Mouse (Mus musculus) lung, embryonic 14.5 days (tissue): ENCODE measurements around the gene Ttc9. TPM values are rescaled to one million over a fixed set of nuclear protein-coding genes. Genes with fewer than 3 reads are reported as not detected.

Experiments used
- ATAC-seq: fragments of 200-750 bp; cut with Nextera tagmentation; 2 replicates; pipeline ENCODE4 v1.8.0; 2017; ENCODE audit warnings: mild to moderate bottlenecking, moderate TSS enrichment, moderate library complexity; ENCODE audit not compliant: insufficient read depth
- DNase-seq: peaks from one replicate; pipeline ENCODE4 v3.0.0-alpha.2; 2015
- H3K27ac ChIP-seq: fragments of 300-500 bp; sonication (generic); 2 replicates; pipeline ENCODE4 v1.5.1; 2014; ENCODE audit warnings: low read depth, mild to moderate bottlenecking, moderate library complexity
- H3K27me3 ChIP-seq: fragments of 300-500 bp; sonication (generic); 2 replicates; pipeline ENCODE4 v1.6.1; 2014; ENCODE audit warnings: low read length, control low read depth; ENCODE audit not compliant: insufficient read depth
- H3K36me3 ChIP-seq: fragments of 300-500 bp; sonication (generic); 2 replicates; pipeline ENCODE4 v1.6.1; 2014; ENCODE audit warnings: control low read depth; ENCODE audit not compliant: insufficient read depth
- H3K4me1 ChIP-seq: fragments of 300-500 bp; sonication (generic); 2 replicates; pipeline ENCODE4 v1.6.1; 2014; ENCODE audit warnings: antibody characterized with exemption, control low read depth; ENCODE audit not compliant: insufficient read depth
- H3K4me2 ChIP-seq: fragments of 300-500 bp; sonication (generic); 2 replicates; pipeline ENCODE4 v1.6.1; 2014; ENCODE audit warnings: mild to moderate bottlenecking
- H3K4me3 ChIP-seq: fragments of 300-500 bp; sonication (generic); 2 replicates; pipeline ENCODE4 v1.5.1; 2014; ENCODE audit warnings: low read depth, low read length
- H3K9ac ChIP-seq: fragments of 300-500 bp; sonication (generic); 2 replicates; pipeline ENCODE4 v1.6.1; 2014
- H3K9me3 ChIP-seq: fragments of 300-500 bp; sonication (generic); 2 replicates; pipeline ENCODE4 v1.6.1; 2016; ENCODE audit warnings: low read depth, low read length, control low read depth
- CTCF ChIP-seq: IDR thresholded peaks from 2 replicates; pipeline ENCODE4 v1.5.1; 2016; ENCODE audit warnings: antibody characterized with exemption, low read depth
- WGBS: fragments of 180-500 bp; shearing (Covaris S2); extraction: QIAGEN DNeasy Blood & Tissue Kit; methylation state at CpG from one replicate; pipeline ENCODE4 v1.1.7; 2014; 5-methylcytosine and 5-hydroxymethylcytosine counted together
- polyA plus RNA-seq: library from polyadenylated mRNA; unstranded; fragments of >200 nt; fragmentation: Nextera tagmentation; extraction: Ambion mirVana; gene quantifications from 2 replicates; pipeline ENCODE4 v1.2.1, GENCODE M21; 2014

Gene Ttc9
- polyA plus RNA-seq, 1 experiment from 2014 or later: 6.1 TPM

- WGBS: 90% methylated on average over 15 of the region's 15 CpGs
- ATAC-seq: no peak
Measured at GRCm38 (mm10) chr12:81690111-81690510, 59.1 kb downstream of the Ttc9 start.

GRCm38 (mm10) chr12:81690751-81691150, 59.7 kb downstream of the Ttc9 start:
- no peaks in the 10 kb centered on the region for H3K9me3 ChIP-seq
- H3K9ac ChIP-seq: no peak overlapping the region
- peak overlapping the region; percentile 54; the same call in 1 of the 2 replicates for H3K27ac ChIP-seq
- DNase-seq (peak; percentile 22), ATAC-seq (no peak)
- WGBS: 60% methylated on average over 7 of the region's 7 CpGs
- no peaks in the 10 kb centered on the region for H3K27me3 ChIP-seq
- TF ChIP-seq CTCF: no peak
- H3K4me3 ChIP-seq: no peak overlapping the region
- H3K36me3 ChIP-seq: no peaks in the 10 kb centered on the region
- H3K4me1 ChIP-seq: no peaks in the 10 kb centered on the region
- H3K4me2 ChIP-seq: no peak overlapping the region

More at GRCm38 (mm10) chr12:81690111-81690510, 59.1 kb downstream of the Ttc9 start:
- Histone ChIP-seq H3K27ac (no peak overlapping the region), H3K4me2 (no peak overlapping the region), H3K4me3 (no peak overlapping the region), H3K9ac (no peak overlapping the region), H3K9me3 (no peaks in the 10 kb centered on the region), H3K4me1 (no peaks in the 10 kb centered on the region), H3K27me3 (no peaks in the 10 kb centered on the region), H3K36me3 (no peaks in the 10 kb centered on the region)
- DNase-seq: no peak
- no peak for TF ChIP-seq CTCF

- Histone ChIP-seq H3K9me3 (no peaks in the 10 kb centered on the region), H3K27ac (no peak overlapping the region), H3K4me2 (no peak overlapping the region), H3K36me3 (no peaks in the 10 kb centered on the region), H3K4me3 (no peak overlapping the region), H3K27me3 (no peaks in the 10 kb centered on the region), H3K9ac (no peak overlapping the region), H3K4me1 (no peaks in the 10 kb centered on the region)
- 19% methylated on average over 8 of the region's 8 CpGs for WGBS
- no peak for TF ChIP-seq CTCF
- ATAC-seq (peak; percentile 60; the same call in 1 of the 2 replicates), DNase-seq (peak; percentile 57)
Measured at GRCm38 (mm10) chr12:81691177-81691730, 60.2 kb downstream of the Ttc9 start.

GRCm38 (mm10) chr12:81698011-81698410, 67.0 kb downstream of the Ttc9 start:
- Histone ChIP-seq H3K27ac (peak overlapping the region; percentile 75), H3K27me3 (no peaks in the 10 kb centered on the region), H3K36me3 (no peaks in the 10 kb centered on the region), H3K4me1 (no peaks in the 10 kb centered on the region), H3K9me3 (no peaks in the 10 kb centered on the region), H3K4me3 (no peak overlapping the region), H3K9ac (no peak overlapping the region), H3K4me2 (no peak overlapping the region)
- no peak for TF ChIP-seq CTCF
- WGBS: 41% methylated on average over 4 of the region's 4 CpGs
- DNase-seq (peak; percentile 77), ATAC-seq (peak; percentile 93)

GRCm38 (mm10) chr12:81702903-81703302, 71.9 kb downstream of the Ttc9 start:
- Histone ChIP-seq H3K27me3 (no peaks in the 10 kb centered on the region), H3K36me3 (no peaks in the 10 kb centered on the region), H3K9me3 (no peaks in the 10 kb centered on the region), H3K9ac (no peak overlapping the region), H3K4me2 (no peak overlapping the region), H3K27ac (no peak overlapping the region), H3K4me1 (no peaks in the 10 kb centered on the region), H3K4me3 (no peak overlapping the region)
- peak; percentile 35 for TF ChIP-seq CTCF
- DNase-seq: peak; percentile 78
- 9% methylated on average over 1 of the region's 1 CpGs for WGBS
- no peak for ATAC-seq

GRCm38 (mm10) chr12:81712618-81713017, 81.6 kb downstream of the Ttc9 start:
- ATAC-seq: peak; percentile 66

More at GRCm38 (mm10) chr12:81712618-81713017, 81.6 kb downstream of the Ttc9 start:
- Histone ChIP-seq H3K4me2 (no peak overlapping the region), H3K27ac (no peak overlapping the region), H3K4me3 (no peak overlapping the region), H3K9ac (no peak overlapping the region), H3K36me3 (no peaks in the 10 kb centered on the region), H3K9me3 (no peaks in the 10 kb centered on the region), H3K27me3 (no peaks in the 10 kb centered on the region), H3K4me1 (no peaks in the 10 kb centered on the region)
- 60% methylated on average over 4 of the region's 4 CpGs for WGBS
- no peak for TF ChIP-seq CTCF
- DNase-seq: peak; percentile 10

Other genes starting within 250 kb of the Ttc9 start
- 0.99 and 1.1 TPM in 2 replicates for gene Adam4, start 209.3 kb upstream of the Ttc9 start, polyA plus RNA-seq
- 127 and 136 TPM in 2 replicates for gene Cox16, start 146.1 kb upstream of the Ttc9 start, polyA plus RNA-seq
- gene Gm20498, start 98.3 kb upstream of the Ttc9 start, polyA plus RNA-seq: 29.2 and 30.3 TPM in 2 replicates
- gene Synj2bp, start 98.3 kb upstream of the Ttc9 start, polyA plus RNA-seq: 33.6 and 37.1 TPM in 2 replicates
- gene Adam21, start 62.8 kb upstream of the Ttc9 start, polyA plus RNA-seq: 0.25 and 0.35 TPM in 2 replicates
- 63.6 and 65.5 TPM in 2 replicates for gene Med6, start 36.2 kb upstream of the Ttc9 start, polyA plus RNA-seq
- gene Map3k9, start 149.9 kb downstream of the Ttc9 start, polyA plus RNA-seq: 2.9 and 3.2 TPM in 2 replicates
- 17.4 and 20.7 TPM in 2 replicates for gene Pcnx, start 228.8 kb downstream of the Ttc9 start, polyA plus RNA-seq